Mouse (Mus musculus) kidney, postnatal 10 days (tissue): ENCODE data around the gene Dph3.
"Not testable (repeated sequence)": the region's sequence is repeated elsewhere in the genome, so short reads cannot be mapped to it uniquely, and the experiment has no call there.

Experiments used
- DNase-seq: peaks from one replicate; pipeline ENCODE4 v3.0.0; 2021; ENCODE audit warnings: mixed read lengths

Gene Dph3

DNA sequence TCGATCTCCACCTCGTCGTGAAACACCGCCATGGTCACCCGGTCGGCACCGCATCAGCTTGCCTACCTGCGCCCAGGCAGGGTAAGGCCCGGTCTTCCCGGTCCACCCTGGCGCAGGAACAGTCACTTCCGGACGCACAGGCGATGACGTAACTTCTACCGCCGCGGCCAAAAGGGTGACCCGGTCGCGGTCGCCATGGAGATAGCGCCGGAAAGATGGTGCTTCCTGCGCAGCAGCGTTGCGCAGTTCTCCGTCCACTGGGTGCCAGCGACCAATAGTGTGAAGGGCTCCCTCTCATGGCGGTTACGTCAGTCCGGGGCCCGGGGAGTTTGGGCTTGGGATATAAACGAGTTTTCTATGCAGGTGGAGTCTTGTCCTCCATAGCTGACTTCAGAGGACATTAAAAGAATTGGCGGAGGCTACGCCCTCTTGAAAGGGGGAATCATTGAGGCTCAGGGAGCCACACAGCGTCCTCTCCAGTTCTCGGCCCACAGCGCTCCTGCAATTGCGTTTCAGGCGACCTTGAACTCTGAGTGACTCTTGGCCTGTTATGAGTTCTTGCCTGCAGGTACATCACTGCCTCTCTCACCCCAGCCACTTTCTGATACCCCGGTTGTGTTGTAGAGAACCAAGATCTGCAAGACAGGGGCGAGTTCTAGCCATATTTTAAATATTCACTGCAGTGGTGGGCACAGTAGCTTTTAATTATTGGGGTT is at the start of gene Dph3:
Gene Dph3 (minus strand): TSS at position 244 of the 716 bp plus-strand sequence.
- peak; percentile 100 for DNase-seq

DNA sequence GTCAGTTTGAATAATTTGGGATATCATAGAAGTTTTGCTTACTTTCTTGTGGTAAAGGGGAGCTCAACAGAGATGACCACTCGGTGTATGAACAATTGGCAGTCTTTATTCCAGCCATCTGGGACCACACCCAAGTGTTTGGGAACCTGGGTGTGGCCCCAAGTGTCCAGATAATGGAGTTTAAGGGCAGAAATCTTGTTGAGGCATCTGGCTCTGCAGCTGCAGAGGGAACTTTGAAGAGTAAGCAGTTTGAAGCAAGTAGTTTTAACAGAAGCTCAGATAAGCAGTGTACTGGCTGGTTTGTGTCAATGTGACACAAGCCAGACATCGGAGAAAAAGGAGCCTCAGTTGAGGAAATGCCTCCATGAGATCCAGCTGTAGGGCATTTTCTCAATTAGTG is 48.8 kb upstream of the Dph3 start:
- no peak for DNase-seq

DNA sequence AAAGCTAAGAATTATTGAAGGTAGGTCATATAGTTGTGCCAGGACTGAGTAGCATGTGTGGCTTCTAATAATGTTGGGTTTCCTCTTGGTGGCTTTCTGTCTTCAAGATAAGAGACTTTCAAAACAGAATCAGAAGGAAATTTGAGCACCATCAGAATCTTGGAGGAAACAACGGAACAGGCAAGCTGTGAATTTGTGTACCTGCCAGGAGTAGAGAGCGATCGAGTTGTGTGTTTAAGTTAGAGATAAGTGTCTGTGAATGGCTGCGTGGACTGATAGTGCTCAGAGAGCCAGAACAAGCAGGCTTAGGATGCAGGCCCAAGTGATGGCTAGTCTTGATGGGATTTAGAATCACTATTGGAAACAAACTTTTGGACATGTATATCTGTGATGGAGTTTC is 46.3 kb upstream of the Dph3 start:
- no peak for DNase-seq

DNA sequence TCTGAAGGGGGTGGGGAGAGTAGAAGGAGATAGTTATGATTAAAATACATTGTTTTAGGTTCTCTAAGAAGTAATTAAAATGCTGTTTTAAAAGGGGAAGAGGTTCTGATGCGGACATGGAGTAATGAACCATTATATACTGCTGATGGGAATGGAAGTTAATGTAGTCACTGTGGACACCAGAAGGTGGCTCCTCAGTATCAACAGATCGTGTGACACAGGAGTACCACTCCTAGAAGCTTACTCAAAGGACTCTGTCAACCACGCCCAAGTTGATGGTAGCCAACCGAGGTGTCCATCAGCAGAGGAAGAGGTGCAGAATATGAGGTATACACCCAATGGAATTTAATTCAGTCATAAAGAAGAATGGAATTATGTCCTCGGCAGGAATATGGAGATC is 42.9 kb upstream of the Dph3 start:
- DNase-seq = no peak

DNA sequence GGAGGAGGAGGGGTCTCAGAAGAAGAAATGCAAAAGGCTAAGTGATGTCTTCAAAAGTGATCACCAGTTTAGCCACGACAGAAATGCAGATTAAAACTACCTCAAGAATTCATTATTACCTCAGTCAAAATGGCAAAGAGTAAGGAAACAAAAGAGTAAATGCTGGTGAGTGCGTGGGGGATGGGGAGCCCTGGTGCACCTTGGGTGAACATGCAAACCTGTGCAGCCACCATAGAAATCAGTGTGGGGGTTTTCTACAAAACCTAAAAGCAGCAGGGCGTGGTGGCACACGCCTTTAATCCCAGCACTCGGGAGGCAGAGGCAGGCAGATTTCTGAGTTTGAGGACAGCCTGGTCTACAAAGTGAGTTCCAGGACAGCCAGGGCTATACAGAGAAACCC is 39.7 kb upstream of the Dph3 start:
- not testable (repeated sequence) for DNase-seq

DNA sequence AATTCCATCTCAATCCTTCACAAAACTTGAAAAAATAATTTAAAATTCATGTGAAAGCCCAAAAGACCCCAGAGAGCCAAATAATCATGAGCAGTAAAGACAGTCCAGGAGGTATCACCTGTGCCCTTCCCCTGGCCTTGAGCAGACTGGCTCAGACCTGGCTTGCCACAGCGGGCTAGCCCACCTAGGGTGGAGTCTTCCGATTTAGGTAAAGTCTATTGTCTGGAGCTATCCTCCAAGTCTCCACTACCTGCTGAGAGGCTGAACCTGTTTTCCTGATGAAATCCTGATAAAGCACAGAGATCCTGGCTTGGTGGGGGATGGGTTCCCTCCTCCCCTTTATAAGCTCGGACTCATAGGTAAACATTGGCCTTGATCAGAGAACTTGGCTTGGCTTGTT is 38.7 kb upstream of the Dph3 start:
- no peak for DNase-seq

DNA sequence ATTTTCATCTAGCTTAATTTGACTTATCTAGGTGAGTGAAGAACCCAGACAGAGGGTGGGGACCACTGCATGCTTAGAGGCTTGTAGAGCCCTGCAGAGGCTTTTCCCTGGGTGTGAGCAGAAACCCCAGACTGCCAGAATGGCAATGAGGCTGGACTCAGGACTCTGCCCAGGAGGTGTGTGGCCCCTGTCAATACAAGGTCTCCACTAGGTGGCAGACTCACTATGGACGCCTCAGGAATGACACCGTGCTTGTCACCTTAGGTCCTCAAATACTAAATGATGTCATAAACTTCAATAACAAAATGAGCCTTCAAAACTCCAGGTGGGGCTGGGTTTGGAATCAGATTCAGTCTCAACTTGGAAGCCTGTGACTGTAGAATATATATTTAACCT is 36.4 kb upstream of the Dph3 start:
- peak; percentile 50 for DNase-seq

DNA sequence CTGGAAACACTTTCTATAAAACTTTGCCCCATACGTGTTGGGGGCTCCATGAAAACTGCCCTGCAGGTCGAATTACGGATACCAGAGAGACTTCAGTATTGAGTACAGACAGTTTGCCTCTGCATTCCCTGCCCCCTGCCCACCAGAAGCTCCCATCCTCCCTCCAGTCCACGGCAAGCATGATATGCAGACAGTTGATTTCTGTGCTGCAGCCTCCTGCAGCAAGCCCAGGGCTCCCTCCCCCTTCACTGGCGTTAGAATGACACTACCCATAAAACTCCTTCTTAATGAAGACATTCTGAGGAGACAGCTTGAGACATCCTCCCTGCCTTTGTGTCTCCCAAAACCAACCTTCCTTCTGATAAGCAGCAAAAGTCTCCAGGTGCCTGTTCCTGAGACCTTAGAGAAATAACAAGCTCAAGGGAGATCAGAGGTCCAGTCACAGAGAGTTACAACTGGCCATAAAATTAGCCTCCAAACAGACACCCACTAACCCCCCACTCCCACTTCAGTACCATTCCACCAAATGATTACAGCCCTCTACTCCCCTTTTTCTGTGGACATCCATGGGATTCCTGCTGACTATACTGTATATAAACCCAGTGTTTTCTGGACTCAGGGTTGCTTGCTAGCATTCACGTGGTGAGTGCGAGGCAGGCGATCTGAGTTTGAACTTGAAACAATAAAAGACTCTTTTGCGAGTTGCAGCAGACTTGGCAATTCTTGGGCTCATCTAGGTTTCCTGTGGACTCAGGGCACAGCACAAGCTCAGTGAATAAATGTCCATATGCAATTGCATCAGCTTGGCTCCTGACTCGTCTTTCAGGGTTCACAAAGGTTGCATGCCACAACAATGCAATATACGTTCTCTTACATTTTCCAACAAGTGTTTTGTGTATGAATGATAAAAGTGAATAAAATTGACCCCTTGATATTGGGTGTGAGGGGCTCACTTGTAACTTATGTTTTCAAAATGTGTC is 35.7 kb upstream of the Dph3 start:
- no peak for DNase-seq

DNA sequence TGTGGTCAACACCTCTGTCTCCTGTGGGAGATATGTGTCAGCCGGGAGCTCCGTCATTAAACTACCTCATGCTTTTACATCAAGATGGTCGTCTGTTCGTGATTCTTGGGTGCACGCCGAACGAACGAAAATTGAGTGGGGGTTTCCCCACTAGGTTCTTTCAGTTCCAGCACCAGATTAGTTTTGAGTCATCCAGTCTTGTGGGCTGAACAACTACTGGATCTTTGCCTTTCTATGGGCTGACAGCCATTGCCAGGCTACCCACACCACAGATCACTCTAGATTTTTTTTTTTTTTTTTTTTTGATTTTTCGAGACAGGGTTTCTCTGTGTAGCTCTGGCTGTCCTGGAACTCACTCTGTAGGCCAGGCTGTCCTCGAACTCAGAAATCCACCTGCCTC is 26.6 kb upstream of the Dph3 start:
- not testable (repeated sequence) for DNase-seq

DNA sequence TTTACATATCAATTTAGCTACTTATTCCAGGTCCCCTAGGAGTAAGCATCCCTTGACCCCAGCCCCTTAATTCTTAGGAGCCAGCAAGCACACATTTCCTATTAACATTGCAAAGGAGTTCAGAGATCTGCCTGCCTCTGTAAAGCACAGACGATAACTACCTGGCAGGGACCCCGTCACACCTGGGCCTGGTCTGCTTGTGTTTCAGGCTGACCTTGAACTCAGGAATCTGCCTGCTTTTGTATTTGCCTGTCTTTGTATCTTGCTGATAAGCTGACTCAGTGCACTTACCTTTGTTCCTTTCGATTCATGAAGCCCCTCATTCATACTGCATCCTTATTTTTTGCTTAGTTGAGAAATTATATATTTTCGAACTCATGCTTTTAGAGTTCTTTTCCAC is 21.4 kb upstream of the Dph3 start:
- no peak for DNase-seq

DNA sequence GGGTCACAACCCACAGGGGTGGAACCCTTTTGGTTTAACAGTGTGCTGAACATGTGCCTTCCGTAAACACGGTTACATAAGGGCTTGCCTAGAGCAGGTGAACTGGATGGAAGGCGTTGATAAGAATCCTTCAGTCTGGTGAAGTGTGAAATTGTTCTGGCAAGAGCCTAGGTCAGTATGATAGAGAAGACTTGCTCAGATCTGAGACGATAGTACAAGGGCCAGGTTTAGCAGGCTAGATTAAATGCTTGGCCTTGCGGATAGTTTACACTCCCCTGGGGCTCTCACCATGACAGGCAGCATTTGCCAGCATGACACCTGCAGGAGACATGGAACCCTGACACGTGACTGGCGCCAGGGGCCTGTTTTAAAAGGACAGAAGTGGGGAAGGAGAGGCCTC is 20.1 kb upstream of the Dph3 start:
- no peak for DNase-seq

DNA sequence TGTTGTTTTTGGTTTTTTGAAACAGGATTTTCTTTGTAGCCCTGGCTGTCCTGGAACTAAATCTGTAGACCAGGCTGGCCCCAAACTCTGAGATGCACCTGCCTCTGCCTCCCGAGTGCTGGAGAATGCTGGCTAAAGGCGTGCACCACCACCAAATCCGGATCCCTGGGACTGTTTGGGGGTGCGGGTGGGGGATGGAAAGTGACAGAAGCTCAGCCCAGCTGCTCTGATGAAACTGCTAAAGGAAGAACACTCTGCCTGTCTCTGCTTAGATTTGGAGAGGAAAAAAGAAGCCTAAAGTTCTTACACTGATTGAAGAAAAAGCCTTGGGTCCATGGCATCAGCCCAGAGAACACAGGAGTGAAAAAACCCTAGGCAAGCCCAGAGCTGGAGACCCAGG is 18.0 kb upstream of the Dph3 start:
- DNase-seq = no peak

DNA sequence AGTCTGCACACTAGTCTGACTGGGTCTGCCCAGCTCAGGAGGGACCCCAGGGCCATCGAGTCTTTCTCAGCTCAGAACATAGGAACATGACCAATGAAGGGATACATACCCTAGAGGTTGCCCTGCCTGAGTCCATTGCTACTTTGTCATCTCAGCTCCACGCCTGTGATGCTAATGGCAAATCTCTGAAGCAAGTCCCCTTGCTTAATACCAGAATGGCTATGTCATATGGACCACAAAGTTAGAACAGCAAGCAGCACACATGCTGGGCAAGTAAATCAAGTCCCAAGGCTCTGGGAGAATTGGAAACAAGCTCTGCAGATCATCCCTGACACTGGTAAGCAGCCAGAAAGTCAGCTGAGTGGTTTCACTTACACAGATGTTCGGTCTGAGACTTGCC is 13.4 kb upstream of the Dph3 start:
- no peak for DNase-seq

DNA sequence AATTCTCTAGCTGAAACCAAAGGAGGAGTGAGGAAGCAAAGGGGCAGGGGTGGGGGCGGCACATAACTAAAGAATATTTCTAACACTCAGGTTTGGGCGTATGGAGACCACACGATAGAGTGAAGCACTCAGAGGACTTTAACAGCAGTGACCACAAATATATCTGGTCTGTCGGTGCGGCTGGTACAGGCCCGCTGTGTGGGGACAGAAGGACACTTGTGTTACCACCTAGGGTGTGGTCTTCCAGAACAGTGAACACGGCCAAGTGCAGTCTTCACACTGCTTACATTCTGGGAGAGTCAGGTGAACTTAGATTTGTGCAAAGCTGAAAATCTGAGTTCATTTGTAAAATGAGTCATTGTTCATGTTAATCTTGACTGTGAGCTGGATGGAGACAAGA is 12.2 kb upstream of the Dph3 start:
- DNase-seq = no peak

DNA sequence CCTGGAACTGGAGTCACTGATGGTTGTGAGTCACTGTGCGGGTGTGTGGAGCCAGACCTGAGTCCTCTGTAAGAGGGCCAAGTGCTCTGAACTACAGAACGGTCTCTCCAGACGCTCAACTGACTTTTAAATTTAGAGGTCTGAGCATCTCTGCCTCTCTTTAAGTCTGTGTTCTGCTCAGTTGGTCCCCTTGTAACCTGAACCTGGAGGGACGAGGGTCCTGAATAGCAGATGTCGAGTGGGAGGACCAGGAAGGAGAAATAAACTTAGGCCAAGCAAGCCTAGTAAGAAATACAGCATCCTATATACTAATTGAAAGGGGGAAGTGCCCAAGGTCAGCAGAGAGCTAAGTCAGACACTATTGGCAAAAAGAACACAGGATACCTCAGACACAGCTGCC is 11.2 kb upstream of the Dph3 start:
- no peak for DNase-seq

DNA sequence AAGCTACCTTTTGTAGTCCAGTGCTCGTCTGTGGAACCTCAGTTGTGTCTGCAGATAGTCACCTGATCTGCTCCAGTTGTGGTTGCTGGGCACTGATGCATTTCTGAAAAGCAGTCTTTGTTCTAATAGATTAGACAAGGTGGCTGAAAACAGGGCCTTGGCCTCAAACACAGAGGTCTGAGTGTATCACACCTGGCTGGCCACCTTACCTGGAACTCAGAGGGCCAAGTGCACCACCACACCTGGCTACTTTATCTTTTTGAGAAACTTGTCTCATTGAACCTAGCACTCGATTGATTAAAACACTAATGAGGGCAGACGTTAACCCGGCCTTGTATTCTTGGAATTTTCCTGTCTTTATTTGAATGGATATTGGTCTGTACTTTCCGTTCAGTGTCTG is 10.1 kb upstream of the Dph3 start:
- no peak for DNase-seq

DNA sequence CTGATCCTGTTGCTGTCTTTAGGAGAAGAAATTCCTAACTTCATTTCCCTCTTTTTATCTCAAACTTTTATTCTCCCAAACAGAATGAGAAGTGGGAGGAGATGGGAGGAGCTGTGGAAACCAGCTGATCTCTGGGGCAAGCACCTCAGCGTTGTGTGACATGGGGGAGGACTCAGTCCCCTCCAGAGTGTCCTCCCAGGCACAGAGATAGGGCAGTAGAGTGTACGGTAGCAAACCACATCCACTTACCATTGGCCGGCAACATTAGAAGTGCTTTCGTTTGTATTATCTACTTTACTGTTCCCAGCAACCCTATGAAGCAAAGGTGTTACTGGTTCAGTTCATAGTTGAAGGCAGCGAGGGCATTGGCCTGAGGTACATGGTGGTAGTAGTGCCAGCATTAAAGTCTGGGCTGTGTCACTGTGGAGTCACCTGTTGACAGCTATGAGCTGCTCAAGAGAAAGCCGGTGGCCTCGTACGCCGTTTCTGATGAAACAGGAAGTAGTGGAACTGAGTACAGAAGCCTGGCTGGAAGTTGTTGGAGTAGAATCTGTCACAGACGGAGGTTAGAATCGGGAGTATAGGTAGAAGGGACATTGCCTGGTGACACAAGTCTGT is 8.1 kb upstream of the Dph3 start:
- no peak for DNase-seq

DNA sequence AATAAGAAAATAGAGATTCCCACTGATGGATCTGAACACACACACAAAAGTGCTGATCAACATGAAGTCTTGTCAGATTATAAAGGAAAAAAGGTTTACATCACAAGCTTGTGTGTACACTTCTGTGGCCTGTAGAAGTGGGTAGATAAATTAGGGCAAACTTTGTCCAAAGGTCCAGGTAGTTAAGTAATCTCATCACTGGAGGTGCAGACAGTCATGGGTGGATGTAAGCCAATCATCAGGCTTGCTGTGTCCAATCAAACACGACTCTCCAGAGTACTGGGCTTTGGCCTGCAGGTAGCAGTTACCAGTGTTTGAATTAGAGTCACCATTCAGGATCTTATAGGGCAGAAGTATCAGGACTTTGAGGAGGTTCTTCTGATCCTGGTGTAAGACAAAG is 7.5 kb upstream of the Dph3 start:
- no peak for DNase-seq

DNA sequence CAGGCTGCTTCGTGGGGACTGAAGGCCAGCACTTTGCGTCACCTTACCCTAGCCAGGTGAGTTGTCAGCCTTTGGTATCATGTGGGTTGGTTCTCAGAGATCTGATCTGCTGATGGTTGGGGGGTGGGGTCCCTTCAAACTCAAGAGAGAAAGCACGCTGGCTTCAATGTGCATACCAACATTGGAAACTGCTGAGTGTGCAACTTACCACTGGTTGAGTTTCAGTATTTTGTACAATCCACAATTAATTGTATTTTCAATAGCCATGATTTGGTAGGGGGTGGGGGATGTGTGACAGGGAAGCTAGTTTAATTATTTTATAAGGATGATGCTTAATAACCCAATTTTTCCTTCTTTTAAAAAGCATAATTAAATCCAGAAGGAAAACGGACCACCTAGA is 6.2 kb upstream of the Dph3 start:
- no peak for DNase-seq

DNA sequence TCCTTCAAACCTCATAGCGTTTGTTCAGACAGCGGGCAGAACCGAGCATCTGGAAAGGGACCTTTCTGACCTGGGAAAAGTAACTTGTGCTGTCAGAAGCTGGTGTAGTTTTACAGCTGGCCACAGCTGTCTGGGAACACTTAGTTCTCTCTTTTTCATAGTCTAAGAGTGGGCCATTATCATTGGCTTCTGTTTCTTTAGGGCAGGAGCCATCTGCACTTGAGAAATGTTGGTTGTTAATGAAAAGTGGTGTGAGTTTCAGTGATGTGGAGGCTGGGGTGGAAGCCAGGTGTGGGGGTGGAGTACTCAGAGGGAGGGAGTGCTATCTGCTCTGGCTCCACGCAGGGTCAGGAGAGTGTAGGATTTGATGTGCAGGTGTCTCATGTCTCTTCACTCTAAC is 5.6 kb upstream of the Dph3 start:
- peak; percentile 51 for DNase-seq

DNA sequence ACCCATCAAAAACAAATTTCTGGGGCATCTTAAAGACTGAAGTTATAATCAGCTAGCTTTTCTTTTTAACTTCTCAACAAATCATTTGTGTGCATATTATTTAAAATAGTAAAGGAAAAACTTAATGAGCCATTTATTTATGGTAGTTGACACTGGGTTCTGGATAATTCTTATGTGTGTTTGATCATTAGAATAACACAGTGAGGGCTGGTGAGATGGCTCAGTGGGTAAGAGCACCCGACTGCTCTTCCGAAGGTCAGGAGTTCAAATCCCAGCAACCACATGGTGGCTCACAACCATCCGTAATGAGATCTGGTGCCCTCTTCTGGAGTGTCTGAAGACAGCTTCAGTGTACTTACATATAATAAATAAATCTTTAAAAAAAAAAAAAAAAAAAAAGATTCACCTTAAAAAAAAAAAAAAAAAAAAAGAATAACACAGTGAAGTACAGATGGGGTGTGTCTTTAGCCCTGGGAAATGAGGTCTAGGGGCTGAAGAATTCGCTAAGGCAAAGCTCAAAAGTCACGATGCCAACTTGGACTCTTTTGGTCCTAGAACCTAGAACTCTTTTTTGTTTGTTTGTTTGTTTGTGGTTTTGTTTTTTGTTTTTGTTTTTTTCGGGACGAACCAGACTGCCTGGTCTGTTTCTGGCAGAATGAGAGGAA is 2.2 kb upstream of the Dph3 start:
- not testable (repeated sequence) for DNase-seq

DNA sequence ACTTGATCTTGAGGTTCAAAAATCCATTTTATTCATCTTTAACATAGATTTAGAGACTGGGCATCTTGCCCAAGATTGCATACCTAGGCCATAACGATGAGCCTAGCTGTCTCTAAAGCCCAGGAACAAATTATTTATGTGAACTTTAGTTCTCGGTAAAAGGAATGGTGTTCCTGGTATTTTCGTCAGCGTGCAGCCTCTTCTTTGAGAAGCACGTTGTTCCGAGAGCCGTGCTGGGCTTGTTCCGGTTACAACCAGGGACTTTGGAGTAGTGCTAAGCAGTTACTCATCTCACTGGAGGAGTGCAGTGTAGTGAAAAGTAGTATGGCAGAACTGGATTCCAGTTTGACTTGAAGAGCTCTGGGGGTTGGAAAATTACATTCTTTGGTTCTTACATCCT is 697 bp upstream of the Dph3 start:
- no peak for DNase-seq

DNA sequence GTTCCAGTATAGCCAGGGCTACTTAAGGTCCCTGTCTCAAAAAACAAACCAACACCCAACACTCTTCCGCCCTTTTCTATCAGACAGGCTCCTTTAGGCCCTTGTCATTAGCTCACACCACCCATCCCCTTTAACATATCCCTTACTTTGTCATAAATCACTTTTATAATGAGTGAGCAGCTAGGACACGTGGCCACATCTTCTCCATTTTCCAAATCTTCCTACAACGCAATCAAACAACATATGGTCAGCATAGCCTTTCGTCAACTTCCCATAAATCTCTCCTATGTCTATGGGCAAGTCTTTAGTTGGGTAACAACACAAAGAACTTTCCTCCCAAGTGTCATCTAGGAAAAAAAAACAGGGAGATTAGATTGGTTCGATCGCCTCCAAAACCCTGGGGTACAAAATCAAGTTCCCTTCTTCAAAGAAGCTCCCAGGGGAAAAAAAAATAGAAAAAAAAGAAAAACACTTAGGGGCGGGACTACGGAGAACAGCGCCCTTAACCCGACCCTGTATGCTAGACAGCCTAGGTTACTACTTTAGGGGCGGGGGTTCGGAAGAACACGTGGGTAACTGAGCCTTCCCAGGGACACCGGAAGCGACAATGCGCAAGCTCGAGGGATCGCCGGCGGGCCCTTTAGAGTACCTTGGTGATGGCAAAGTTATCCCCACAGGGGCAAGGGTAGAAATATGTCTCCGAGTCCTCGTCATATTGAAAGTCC is 606 bp downstream of the Dph3 start, which contains the start of gene Oxnad1:
Gene Oxnad1 (plus strand): TSS at position 614 of the 725 bp plus-strand sequence.
- no peak for DNase-seq
